ENCODE assay signal across 19 mouse cellular contexts in the genomic region with DNA sequence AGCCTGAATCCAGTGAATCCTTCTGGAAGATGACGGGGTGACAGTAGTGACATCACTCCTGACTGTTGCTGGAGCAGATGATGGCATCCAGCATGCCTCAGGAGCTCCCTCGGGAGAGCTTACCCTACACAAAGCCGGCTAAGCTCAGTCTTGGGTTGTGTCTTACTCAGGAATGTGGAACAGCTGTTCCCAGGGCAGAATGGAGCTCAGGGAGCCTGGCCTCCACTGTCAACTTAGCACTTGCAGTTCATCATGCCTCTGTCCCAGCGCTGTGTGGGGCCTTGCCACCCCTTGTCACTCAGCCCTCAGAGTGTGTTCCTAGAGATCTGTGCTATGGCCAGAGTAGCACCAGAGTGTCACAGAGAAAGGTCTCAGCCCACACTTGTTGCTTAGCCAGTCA. TPM values are rescaled to one million over a fixed set of nuclear protein-coding genes. Genes with fewer than 3 reads are reported as not detected.
DNase-seq lines count a peak whose midpoint lies in the region; ATAC-seq and TF ChIP-seq lines count a peak whose summit lies in the region.
"Had no signal": no experiment of that assay in that cellular context is flagged by ENCODE, and none has a peak within 500 bp of the region (broad histone marks: within the 10 kb centered on the region; RNA-seq: fewer than 3 reads in every experiment).

No protein-coding gene starts in this region.

- DNase-seq in kidney, postnatal 0 days (ENCODE audit: low spot score), result peak; percentile 34
- no peak for DNase-seq in kidney, postnatal 25 days
- peak; percentile 23 for DNase-seq in embryonic facial prominence, embryonic 10.5 days (ENCODE audit: low spot score)
- DNase-seq in lung, postnatal 14 days, result peak; percentile 21
- DNase-seq in urinary bladder, adult 2 months (ENCODE audit: low spot score), result no peak
- DNase-seq in left cerebral cortex, adult 8-10 months (ENCODE audit: low spot score in 2 of 2), result no peak
- DNase-seq: cerebellum, adult 11 months; heart, postnatal 10 days; layer of hippocampus, adult 9-11 months; right cerebral cortex, postnatal 14 days had no signal

- ATAC-seq in kidney, postnatal 0 days (replicated peaks; ENCODE audit: low FRiP score, low read depth), result no peak
- no peak for ATAC-seq in forebrain, embryonic 16.5 days
- ATAC-seq: inflammation-experienced regulatory T-cells, adult 6 months; midbrain, embryonic 13.5 days had no signal

- H3K79me2 ChIP-seq in C2C12 (ENCODE audit: control insufficient read depth, insufficient read depth), result no peaks in the 10 kb centered on the region

- no peak overlapping the region for H3K27ac ChIP-seq in kidney, postnatal 0 days
- H3K27ac ChIP-seq in embryonic facial prominence, embryonic 10.5 days (replicated peaks), result peak overlapping the region; percentile 32; the same call in 1 of the 2 replicates
- no peak overlapping the region for H3K27ac ChIP-seq in forebrain, embryonic 16.5 days (ENCODE audit: low read length)
- H3K27ac ChIP-seq: midbrain, embryonic 13.5 days had no signal

- no peaks in the 10 kb centered on the region for H3K27me3 ChIP-seq in kidney, postnatal 0 days (ENCODE audit: insufficient read depth, low read length)
- H3K27me3 ChIP-seq in C2C12 (ENCODE audit: control insufficient read depth, insufficient read depth, insufficient read length), result peaks cover 7% of the 10 kb centered on the region
- H3K27me3 ChIP-seq in embryonic facial prominence, embryonic 10.5 days (replicated peaks; ENCODE audit: low read depth, poor library complexity, severe bottlenecking), result 0 out of 2 replicates have a peak, but pooled peaks cover 3% of the 10 kb centered on the region
- no peaks in the 10 kb centered on the region for H3K27me3 ChIP-seq in forebrain, embryonic 16.5 days (replicated peaks; ENCODE audit: control insufficient read depth, insufficient read depth, low read length)
- H3K27me3 ChIP-seq: midbrain, embryonic 13.5 days had no signal

- no peaks in the 10 kb centered on the region; the same call in 1 of the 2 replicates for H3K4me1 ChIP-seq in kidney, postnatal 0 days (replicated peaks; ENCODE audit: insufficient read depth, low read length)
- H3K4me1 ChIP-seq in embryonic facial prominence, embryonic 10.5 days, result peaks cover 31% of the 10 kb centered on the region
- no peaks in the 10 kb centered on the region for H3K4me1 ChIP-seq in forebrain, embryonic 16.5 days (replicated peaks; ENCODE audit: control insufficient read depth, insufficient read depth, low read length)
- H3K4me1 ChIP-seq: midbrain, embryonic 13.5 days had no signal

- no peaks in the 10 kb centered on the region for H3K79me3 ChIP-seq in C2C12 (ENCODE audit: low read depth)

- H3ac ChIP-seq in C2C12 (ENCODE audit: control insufficient read depth, insufficient read length, low read depth), result no peak overlapping the region

- no peak overlapping the region for H3K9ac ChIP-seq in kidney, postnatal 0 days (ENCODE audit: low read depth, low read length)
- H3K9ac ChIP-seq in forebrain, embryonic 16.5 days (replicated peaks; ENCODE audit: low read depth, low read length), result no peak overlapping the region
- H3K9ac ChIP-seq: midbrain, embryonic 13.5 days had no signal

- no peak for TF ChIP-seq CTCF in kidney, postnatal 0 days (IDR thresholded peaks at IDR 0.05; ENCODE audit: low read depth)
- TF ChIP-seq CTCF in C2C12 (IDR thresholded peaks at IDR 0.05; ENCODE audit: control insufficient read depth, insufficient read depth, insufficient read length), result no peak

- no peak overlapping the region for H3K4me2 ChIP-seq in kidney, postnatal 0 days (ENCODE audit: low read length)
- H3K4me2 ChIP-seq in forebrain, embryonic 16.5 days (ENCODE audit: low read length), result no peak overlapping the region
- H3K4me2 ChIP-seq: midbrain, embryonic 13.5 days had no signal

- no peak overlapping the region for H3K4me3 ChIP-seq in kidney, postnatal 0 days (replicated peaks; ENCODE audit: low read depth, low read length)
- no peak overlapping the region for H3K4me3 ChIP-seq in C2C12 (ENCODE audit: insufficient read depth, poor library complexity, severe bottlenecking)
- H3K4me3 ChIP-seq in embryonic facial prominence, embryonic 10.5 days, result no peak overlapping the region
- no peak overlapping the region for H3K4me3 ChIP-seq in forebrain, embryonic 16.5 days (replicated peaks; ENCODE audit: low read length)
- H3K4me3 ChIP-seq: midbrain, embryonic 13.5 days had no signal

- H3K9me3 ChIP-seq in kidney, postnatal 0 days (replicated peaks; ENCODE audit: low read length), result no peaks in the 10 kb centered on the region
- H3K9me3 ChIP-seq in embryonic facial prominence, embryonic 10.5 days, result no peaks in the 10 kb centered on the region
- no peaks in the 10 kb centered on the region for H3K9me3 ChIP-seq in forebrain, embryonic 16.5 days (ENCODE audit: control insufficient read depth, low read length)
- H3K9me3 ChIP-seq: midbrain, embryonic 13.5 days had no signal

- H3K36me3 ChIP-seq in kidney, postnatal 0 days (ENCODE audit: insufficient read depth, low read length), result no peaks in the 10 kb centered on the region
- H3K36me3 ChIP-seq in C2C12 (ENCODE audit: control insufficient read depth, insufficient read depth), result no peaks in the 10 kb centered on the region
- no peaks in the 10 kb centered on the region for H3K36me3 ChIP-seq in embryonic facial prominence, embryonic 10.5 days (replicated peaks)
- H3K36me3 ChIP-seq in forebrain, embryonic 16.5 days (ENCODE audit: control insufficient read depth, insufficient read depth), result no peaks in the 10 kb centered on the region
- H3K36me3 ChIP-seq: midbrain, embryonic 13.5 days had no signal

- WGBS in kidney, postnatal 0 days, result 33% methylated on average over 4 of the region's 4 CpGs
- 43% methylated on average over 4 of the region's 4 CpGs for WGBS in embryonic facial prominence, embryonic 10.5 days
- WGBS in forebrain, embryonic 16.5 days, result 53% methylated on average over 4 of the region's 4 CpGs

TF ChIP-seq in C2C12, 6 proteins besides CTCF, POLR2A, EP300 and RAD21:
- TF ChIP-seq MYOD1 (IDR thresholded peaks at IDR 0.05; ENCODE audit: control insufficient read depth, insufficient read length, low read depth) (peak; percentile 84), USF1 (IDR thresholded peaks at IDR 0.05; ENCODE audit: low read depth) (no peak)

RNA-seq across cellular contexts. Expression of a gene that starts 26.4 kb away (rescaled TPM):
- polyA plus RNA-seq in kidney, postnatal 0 days (2015; fragmentation: Nextera tagmentation; extraction: Ambion mirVana), result 0.58 and 0.93 TPM in 2 replicates
- polyA plus RNA-seq in C2C12 (2012; fragmentation: generic; extraction: Trizol), result not detected
- polyA plus RNA-seq in embryonic facial prominence, embryonic 10.5 days (2016; fragmentation: Nextera tagmentation; extraction: Ambion mirVana), result 0.96 and 1.3 TPM in 2 replicates
- polyA plus RNA-seq in urinary bladder, adult 2 months (2012; rRNA removed), result not detected in 2 replicates
- 1 to 10 TPM; 1.0 to 1.9 (median 1.4) TPM for total RNA-seq in left cerebral cortex, adult 8-10 months (2022)
- polyA plus RNA-seq in forebrain, embryonic 16.5 days (2015; fragmentation: Nextera tagmentation; extraction: Ambion mirVana), result 2.1 and 3.5 TPM in 2 replicates
- total RNA-seq: gastrocnemius, postnatal 4 days; heart, postnatal 10 days; liver, adult 2 months had no signal
- polyA plus RNA-seq: inflammation-experienced regulatory T-cells, adult 6 months; liver, adult 2 months had no signal

RNA-seq across cellular contexts. Expression of a gene that starts 35.6 kb away (rescaled TPM):
- polyA plus RNA-seq in kidney, postnatal 0 days (2015; fragmentation: Nextera tagmentation; extraction: Ambion mirVana), result 0.13 TPM in 1 of 2 replicates, not detected in the other
- not detected for polyA plus RNA-seq in C2C12 (2012; fragmentation: generic; extraction: Trizol)
- polyA plus RNA-seq in embryonic facial prominence, embryonic 10.5 days (2016; fragmentation: Nextera tagmentation; extraction: Ambion mirVana), result 0.16 TPM in 1 of 2 replicates, not detected in the other
- not detected in 2 replicates for polyA plus RNA-seq in urinary bladder, adult 2 months (2012; rRNA removed)
- total RNA-seq in left cerebral cortex, adult 8-10 months (2022), result not detected
- not detected in 2 replicates for polyA plus RNA-seq in forebrain, embryonic 16.5 days (2015; fragmentation: Nextera tagmentation; extraction: Ambion mirVana)
- total RNA-seq: adrenal gland, postnatal 4 days; heart, postnatal 10 days; liver, adult 2 months had no signal
- polyA plus RNA-seq: cortical plate, adult 2 months; inflammation-experienced regulatory T-cells, adult 6 months; liver, adult 2 months; midbrain, embryonic 13.5 days; neural tube, embryonic 14.5 days had no signal

RNA-seq across cellular contexts. Expression of a gene that starts 59.7 kb away (rescaled TPM):
- 33.3 and 34.1 TPM in 2 replicates for polyA plus RNA-seq in kidney, postnatal 0 days (2015; fragmentation: Nextera tagmentation; extraction: Ambion mirVana)
- polyA plus RNA-seq in C2C12 (2012; fragmentation: generic; extraction: Trizol), result 2.7 TPM
- 8.7 and 11.3 TPM in 2 replicates for polyA plus RNA-seq in embryonic facial prominence, embryonic 10.5 days (2016; fragmentation: Nextera tagmentation; extraction: Ambion mirVana)
- polyA plus RNA-seq in urinary bladder, adult 2 months (2012; rRNA removed), result 83.6 and 95.0 TPM in 2 replicates
- 1 to 10 TPM; 3.6 to 5.7 (median 4.2) TPM for total RNA-seq in left cerebral cortex, adult 8-10 months (2022)
- 8.0 and 9.4 TPM in 2 replicates for polyA plus RNA-seq in forebrain, embryonic 16.5 days (2015; fragmentation: Nextera tagmentation; extraction: Ambion mirVana)
- polyA plus RNA-seq: inflammation-experienced regulatory T-cells, adult 6 months had no signal

Comparison
In these comparisons a context has a peak if more than half of its experiments do, and no peak if none do; other contexts are left out.
1. DNase-seq: peak in kidney, postnatal 0 days (single experiment), embryonic facial prominence, embryonic 10.5 days (single experiment) and lung, postnatal 14 days (single experiment); none in kidney, postnatal 25 days (0 of 2), urinary bladder, adult 2 months (single experiment) and left cerebral cortex, adult 8-10 months (0 of 2).